ENCODE assay signal across 8 mouse cellular contexts in the genomic region with DNA sequence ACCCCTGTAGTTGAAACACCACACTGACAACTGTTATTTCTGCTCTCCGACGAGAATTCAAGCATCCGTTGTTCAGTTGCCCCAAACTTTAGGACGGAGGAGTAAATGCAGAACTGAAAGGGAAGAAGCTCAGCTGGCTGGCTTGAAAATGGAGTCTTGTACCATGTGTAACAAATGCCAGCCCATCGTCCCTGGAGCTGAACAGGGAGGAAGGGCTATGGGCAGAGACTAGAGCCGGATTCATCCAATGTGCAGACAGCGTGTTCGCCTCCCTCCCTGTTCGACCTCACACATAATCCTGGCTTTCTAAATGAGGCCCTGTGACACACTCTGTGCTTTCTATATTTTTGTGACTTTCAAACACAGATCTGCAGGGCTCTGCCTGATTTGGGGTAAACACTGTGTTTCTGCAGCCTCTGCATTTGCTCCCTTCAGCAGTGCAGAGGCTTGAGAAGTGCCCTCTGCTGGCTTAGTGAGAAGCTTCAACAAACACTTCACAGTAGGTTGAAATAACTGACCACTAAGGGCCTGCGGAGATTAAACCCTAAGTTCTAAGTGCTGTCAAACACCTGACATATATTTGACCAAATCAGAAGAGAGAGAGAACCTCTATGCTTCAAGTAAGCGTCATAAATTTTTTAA.
DNase-seq lines count a peak whose midpoint lies in the region; ATAC-seq lines count a peak whose summit lies in the region.

No protein-coding gene starts in this region.

- H3K36me3 ChIP-seq in forebrain, embryonic 13.5 days (ENCODE audit: poor library complexity, severe bottlenecking) = peaks cover 41% of the 10 kb centered on the region
- no peaks in the 10 kb centered on the region; the same call in 1 of the 2 replicates for H3K36me3 ChIP-seq in forebrain, embryonic 11.5 days (ENCODE audit: control insufficient read depth, insufficient read depth, low read length)

- DNase-seq in forebrain, embryonic 11.5 days (ENCODE audit: low spot score) = no peak
- DNase-seq in right cerebral cortex, adult 18-20 months = peak; percentile 51
- DNase-seq in right cerebral cortex, postnatal 25 days = no peak
- DNase-seq in left cerebral cortex, postnatal 36 days (ENCODE audit: low spot score in 2 of 2) = peak; percentile 31 to 35
- peak; percentile 32 for DNase-seq in right cerebral cortex, postnatal 4 days
- DNase-seq in spleen, postnatal 10 days (ENCODE audit: low spot score in 2 of 2) = no peak

- no peak overlapping the region for H3K9ac ChIP-seq in forebrain, embryonic 13.5 days
- no peak overlapping the region for H3K9ac ChIP-seq in forebrain, embryonic 11.5 days (ENCODE audit: low read length)

- no peaks in the 10 kb centered on the region for H3K9me3 ChIP-seq in forebrain, embryonic 13.5 days (replicated peaks)
- no peaks in the 10 kb centered on the region for H3K9me3 ChIP-seq in forebrain, embryonic 11.5 days (ENCODE audit: control insufficient read depth, low read length)

- peak; percentile 55; the same call in 1 of the 2 replicates for ATAC-seq in forebrain, embryonic 13.5 days
- no peak; the same call in 1 of the 2 replicates for ATAC-seq in forebrain, embryonic 11.5 days (replicated peaks; ENCODE audit: low FRiP score)
- ATAC-seq in frontal cortex, adult (ENCODE audit: low TSS enrichment) = peak; percentile 88

- H3K4me1 ChIP-seq in forebrain, embryonic 13.5 days = no peaks in the 10 kb centered on the region
- no peaks in the 10 kb centered on the region for H3K4me1 ChIP-seq in forebrain, embryonic 11.5 days (replicated peaks; ENCODE audit: control insufficient read depth, insufficient read depth, low read length)

- no peaks in the 10 kb centered on the region for H3K27me3 ChIP-seq in forebrain, embryonic 13.5 days
- H3K27me3 ChIP-seq in forebrain, embryonic 11.5 days (ENCODE audit: control insufficient read depth, insufficient read depth, low read length) = no peaks in the 10 kb centered on the region

- no peak overlapping the region for H3K27ac ChIP-seq in forebrain, embryonic 13.5 days
- no peak overlapping the region for H3K27ac ChIP-seq in forebrain, embryonic 11.5 days (ENCODE audit: low read depth, low read length)

- intact Hi-C loops in left cerebral cortex, postnatal 36 days (cut with DNase I) = no loop called here

- no peak overlapping the region for H3K4me2 ChIP-seq in forebrain, embryonic 13.5 days
- H3K4me2 ChIP-seq in forebrain, embryonic 11.5 days (ENCODE audit: low read depth, low read length, severe bottlenecking) = no peak overlapping the region

- 82% methylated on average over 11 of the region's 11 CpGs for WGBS in forebrain, embryonic 13.5 days
- 89% methylated on average over 11 of the region's 11 CpGs for WGBS in forebrain, embryonic 11.5 days

- no peak overlapping the region for H3K4me3 ChIP-seq in forebrain, embryonic 13.5 days
- H3K4me3 ChIP-seq in forebrain, embryonic 11.5 days (ENCODE audit: low read depth, low read length) = no peak overlapping the region

Comparison
In these comparisons a context has a peak if more than half of its experiments do, and no peak if none do; other contexts are left out.
1. DNase-seq: peak in right cerebral cortex, adult 18-20 months (single experiment), left cerebral cortex, postnatal 36 days (2 of 2) and right cerebral cortex, postnatal 4 days (single experiment); none in forebrain, embryonic 11.5 days (single experiment), right cerebral cortex, postnatal 25 days (single experiment) and spleen, postnatal 10 days (0 of 2).